Mouse (Mus musculus) liver, adult 2 months (tissue): Measurements from ENCODE around the gene Lekr1. TPM values are rescaled to one million over a fixed set of nuclear protein-coding genes. Genes with fewer than 3 reads are reported as not detected.
A peak's percentile ranks its signal among the peaks of the same experiment; 100 is the strongest.

Source experiments
- DNase-seq: peaks from one replicate; pipeline ENCODE4 v3.0.0-alpha.2; 2011; ENCODE audit warnings: low read depth, low spot score; ENCODE audit errors: extremely low read depth
- H3K27ac ChIP-seq: fragments of 200-500 bp; replicated peaks from 2 replicates; pipeline ENCODE4 v1.5.1; 2012; ENCODE audit warnings: low read depth, mild to moderate bottlenecking, control low read depth, inconsistent platforms, low read length; ENCODE audit not compliant: insufficient read depth
- H3K27me3 ChIP-seq: fragments of 200-500 bp; 2 replicates; pipeline ENCODE4 v1.6.1; 2012; ENCODE audit warnings: mild to moderate bottlenecking, moderate library complexity, low read length, inconsistent platforms; ENCODE audit not compliant: control insufficient read depth, insufficient read depth
- H3K36me3 ChIP-seq: fragments of 200-500 bp; 2 replicates; pipeline ENCODE4 v1.6.1; 2012; ENCODE audit warnings: low read length, inconsistent platforms; ENCODE audit not compliant: control insufficient read depth, insufficient read depth
- H3K4me1 ChIP-seq: fragments of 200-500 bp; 2 replicates; pipeline ENCODE4 v1.6.1; 2011; ENCODE audit warnings: low read length; ENCODE audit not compliant: control insufficient read depth, insufficient read depth
- H3K4me3 ChIP-seq: fragments of 200-500 bp; 2 replicates; pipeline ENCODE4 v1.5.1; 2011; ENCODE audit warnings: low read depth, mild to moderate bottlenecking, control low read depth, low read length, moderate library complexity; ENCODE audit not compliant: insufficient read depth
- H3K79me2 ChIP-seq: fragments of 200-500 bp; 2 replicates; pipeline ENCODE4 v1.6.1; 2012; ENCODE audit warnings: inconsistent platforms, mild to moderate bottlenecking, low read length, moderate library complexity; ENCODE audit not compliant: control insufficient read depth, insufficient read depth
- H3K9ac ChIP-seq: fragments of 200-500 bp; 2 replicates; pipeline ENCODE4 v1.6.1; 2012; ENCODE audit warnings: low read depth, mild to moderate bottlenecking, control low read depth, inconsistent platforms, low read length
- CTCF ChIP-seq: fragments of 200-500 bp; IDR thresholded peaks from 2 replicates; pipeline ENCODE4 v1.5.1; 2011; ENCODE audit warnings: low read depth, low read length, control low read depth
- POLR2A ChIP-seq: fragments of 200-500 bp; IDR thresholded peaks from 2 replicates; pipeline ENCODE4 v1.6.1; 2011; ENCODE audit warnings: low read length, control low read depth; ENCODE audit not compliant: insufficient read depth; ENCODE audit errors: extremely low read depth
- WGBS: fragments of 180-500 bp; shearing (Covaris S2); methylation state at CpG from one replicate; pipeline ENCODE4 v1.1.7; 2018; 5-methylcytosine and 5-hydroxymethylcytosine counted together
- polyA plus RNA-seq: library from polyadenylated mRNA; depleted of rRNA; stranded (reverse); fragments of >200 nt; gene quantifications from 2 replicates; pipeline ENCODE4 v1.2.3, GENCODE M21; 2012
- total RNA-seq: library from RNA; depleted of rRNA; stranded (reverse); fragments of >200 nt; gene quantifications from 2 replicates; pipeline ENCODE4 v1.2.3, GENCODE M21; 2014

The Lekr1 gene
- total and polyA plus RNA-seq, 2 experiments: 0.09 TPM; not detected in 1

- Histone ChIP-seq H3K9ac (no peak overlapping the region), H3K79me2 (no peaks in the 10 kb centered on the region), H3K4me1 (peaks cover 4% of the 10 kb centered on the region; the same call in 1 of the 2 replicates), H3K4me3 (no peak overlapping the region), H3K36me3 (no peaks in the 10 kb centered on the region), H3K27me3 (no peaks in the 10 kb centered on the region), H3K27ac (no peak overlapping the region)
- TF ChIP-seq CTCF (no peak), POLR2A (no peak)
- DNase-seq: no peak
- 82% methylated on average over 7 of the region's 7 CpGs for WGBS
Observed at GRCm38 (mm10) chr3:65626290-65626914, 39.6 kb upstream of the Lekr1 start.

GRCm38 (mm10) chr3:65627021-65627706, 38.9 kb upstream of the Lekr1 start:
- Histone ChIP-seq H3K4me3 (no peak overlapping the region), H3K4me1 (peaks cover 4% of the 10 kb centered on the region; the same call in 1 of the 2 replicates), H3K27me3 (no peaks in the 10 kb centered on the region), H3K9ac (no peak overlapping the region), H3K79me2 (no peaks in the 10 kb centered on the region), H3K27ac (no peak overlapping the region), H3K36me3 (no peaks in the 10 kb centered on the region)
- 96% methylated on average over 6 of the region's 6 CpGs for WGBS
- TF ChIP-seq CTCF (no peak), POLR2A (no peak)
- no peak for DNase-seq

DNA sequence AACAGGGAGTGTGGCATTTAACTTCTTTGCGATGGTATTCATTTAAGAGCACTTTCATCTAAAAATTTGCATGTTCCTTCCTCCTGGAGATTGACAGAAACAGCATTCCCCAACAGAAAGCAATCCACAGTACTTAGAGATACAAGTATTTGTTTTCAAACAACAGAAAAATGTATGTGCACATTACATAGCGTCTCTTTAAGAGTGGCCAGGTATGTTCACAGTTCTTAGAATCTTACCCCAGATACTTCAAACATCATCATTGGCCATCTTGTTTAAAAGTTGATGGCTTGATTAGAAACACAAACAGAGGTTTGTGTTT, 38.4 kb upstream of the Lekr1 start:
- Histone ChIP-seq H3K9ac (no peak overlapping the region), H3K27ac (no peak overlapping the region), H3K4me3 (no peak overlapping the region), H3K4me1 (peaks cover 4% of the 10 kb centered on the region; the same call in 1 of the 2 replicates), H3K27me3 (no peaks in the 10 kb centered on the region), H3K36me3 (no peaks in the 10 kb centered on the region), H3K79me2 (no peaks in the 10 kb centered on the region)
- DNase-seq: no peak
- TF ChIP-seq CTCF (no peak), POLR2A (no peak)
- whole genome bisulfite sequencing: 92% methylated on average over 2 of the region's 2 CpGs

DNA sequence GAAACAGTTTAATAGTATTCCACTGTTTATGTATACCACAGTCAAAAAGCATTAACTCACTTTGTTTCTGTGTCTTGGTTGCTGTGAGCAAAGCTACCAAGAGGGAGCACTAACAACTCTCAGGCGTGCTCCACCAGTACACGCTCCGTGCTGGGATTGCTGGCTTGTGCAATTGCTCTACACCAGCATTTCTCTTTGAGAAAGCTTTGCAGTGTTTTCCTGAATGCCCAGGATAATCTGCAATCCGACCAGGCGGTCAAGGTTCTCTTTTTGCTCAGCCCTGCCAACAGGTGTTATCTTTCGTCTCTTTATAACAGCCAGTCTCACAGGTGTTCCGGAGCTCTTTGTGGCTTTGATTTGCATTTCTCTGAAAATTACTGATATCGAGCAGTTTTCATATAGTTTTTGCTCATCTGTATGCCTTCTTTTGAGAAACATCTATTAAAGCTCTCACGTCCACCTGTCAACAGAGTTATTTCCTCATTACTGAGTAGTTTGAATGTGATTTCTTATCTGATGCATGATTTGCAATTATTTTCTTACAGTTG, 36.4 kb upstream of the Lekr1 start:
- TF ChIP-seq POLR2A (no peak), CTCF (no peak)
- H3K27me3 ChIP-seq: no peaks in the 10 kb centered on the region
- WGBS: 35% methylated on average over 9 of the region's 9 CpGs
- H3K4me3 ChIP-seq: no peak overlapping the region
- H3K9ac ChIP-seq: no peak overlapping the region
- peak; percentile 63 for DNase-seq
- peaks cover 4% of the 10 kb centered on the region; the same call in 1 of the 2 replicates for H3K4me1 ChIP-seq
- H3K79me2 ChIP-seq: no peaks in the 10 kb centered on the region
- H3K27ac ChIP-seq: no peak overlapping the region
- no peaks in the 10 kb centered on the region for H3K36me3 ChIP-seq

GRCm38 (mm10) chr3:65633604-65634003, 32.4 kb upstream of the Lekr1 start:
- Histone ChIP-seq H3K9ac (no peak overlapping the region), H3K27ac (no peak overlapping the region), H3K79me2 (no peaks in the 10 kb centered on the region), H3K27me3 (no peaks in the 10 kb centered on the region), H3K36me3 (no peaks in the 10 kb centered on the region), H3K4me3 (no peak overlapping the region), H3K4me1 (peaks cover 4% of the 10 kb centered on the region; the same call in 1 of the 2 replicates)
- TF ChIP-seq CTCF: no peak
- TF ChIP-seq POLR2A: no peak
- WGBS: 80% methylated on average over 4 of the region's 4 CpGs
- DNase-seq: no peak

GRCm38 (mm10) chr3:65635983-65636382, 30.0 kb upstream of the Lekr1 start:
- TF ChIP-seq POLR2A (no peak), CTCF (no peak)
- DNase-seq: no peak
- Histone ChIP-seq H3K4me3 (no peak overlapping the region), H3K4me1 (no peaks in the 10 kb centered on the region), H3K36me3 (no peaks in the 10 kb centered on the region), H3K9ac (no peak overlapping the region), H3K27me3 (no peaks in the 10 kb centered on the region), H3K27ac (no peak overlapping the region), H3K79me2 (no peaks in the 10 kb centered on the region)
- WGBS: 73% methylated on average over 9 of the region's 9 CpGs
